ENCODE assay signal across 13 mouse cellular contexts in genomic region chr11:111450811-111451494, GRCm38 (mm10).
A peak's percentile ranks its signal among the peaks of the same experiment; 100 is the strongest.
DNase-seq lines count a peak whose midpoint lies in the region; ATAC-seq lines count a peak whose summit lies in the region.
"Had no signal": no experiment of that assay in that cellular context is flagged by ENCODE, and none has a peak within 500 bp of the region (broad histone marks: within the 10 kb centered on the region; RNA-seq: fewer than 3 reads in every experiment).

No protein-coding gene starts in this region.

- H3K4me1 ChIP-seq in neural tube, embryonic 14.5 days (ENCODE audit: control insufficient read depth, insufficient read depth, low read length), result no peaks in the 10 kb centered on the region
- H3K4me1 ChIP-seq in neural tube, embryonic 15.5 days, result no peaks in the 10 kb centered on the region
- H3K4me1 ChIP-seq: liver, embryonic 15.5 days; midbrain, embryonic 15.5 days had no signal

- no peak overlapping the region for H3K27ac ChIP-seq in neural tube, embryonic 14.5 days (ENCODE audit: low read depth, low read length)
- no peak overlapping the region for H3K27ac ChIP-seq in neural tube, embryonic 15.5 days (replicated peaks)
- H3K27ac ChIP-seq: embryonic facial prominence, embryonic 13.5 days; liver, embryonic 15.5 days; midbrain, embryonic 15.5 days had no signal

- no peaks in the 10 kb centered on the region for H3K27me3 ChIP-seq in neural tube, embryonic 14.5 days (ENCODE audit: control insufficient read depth, insufficient read depth, low read length)
- H3K27me3 ChIP-seq in neural tube, embryonic 15.5 days (replicated peaks), result no peaks in the 10 kb centered on the region
- H3K27me3 ChIP-seq: embryonic facial prominence, embryonic 13.5 days; liver, embryonic 15.5 days; midbrain, embryonic 15.5 days had no signal

- H3K36me3 ChIP-seq in neural tube, embryonic 14.5 days (ENCODE audit: control insufficient read depth, insufficient read depth, low read length), result no peaks in the 10 kb centered on the region
- no peaks in the 10 kb centered on the region for H3K36me3 ChIP-seq in neural tube, embryonic 15.5 days
- H3K36me3 ChIP-seq: embryonic facial prominence, embryonic 13.5 days; liver, embryonic 15.5 days; midbrain, embryonic 15.5 days had no signal

- no peaks in the 10 kb centered on the region for H3K9me3 ChIP-seq in neural tube, embryonic 14.5 days (ENCODE audit: control insufficient read depth, low read length)
- no peaks in the 10 kb centered on the region for H3K9me3 ChIP-seq in neural tube, embryonic 15.5 days (replicated peaks)
- H3K9me3 ChIP-seq: embryonic facial prominence, embryonic 13.5 days; liver, embryonic 15.5 days; midbrain, embryonic 15.5 days had no signal

- no peak overlapping the region for H3K9ac ChIP-seq in neural tube, embryonic 14.5 days (replicated peaks; ENCODE audit: low read depth, low read length)
- no peak overlapping the region for H3K9ac ChIP-seq in neural tube, embryonic 15.5 days (replicated peaks)
- H3K9ac ChIP-seq: embryonic facial prominence, embryonic 13.5 days; liver, embryonic 15.5 days; midbrain, embryonic 15.5 days had no signal

- H3K4me2 ChIP-seq in neural tube, embryonic 14.5 days (ENCODE audit: low read depth, low read length), result no peak overlapping the region
- no peak overlapping the region for H3K4me2 ChIP-seq in neural tube, embryonic 15.5 days
- H3K4me2 ChIP-seq: embryonic facial prominence, embryonic 13.5 days; liver, embryonic 15.5 days; midbrain, embryonic 15.5 days had no signal

- ATAC-seq in neural tube, embryonic 14.5 days (ENCODE audit: low read depth), result peak; percentile 11; the same call in 1 of the 2 replicates
- ATAC-seq in neural tube, embryonic 15.5 days (ENCODE audit: low FRiP score), result no peak
- ATAC-seq: activated CD4-positive, CD25-positive, alpha-beta regulatory T cell, adult 4 months; midbrain, embryonic 15.5 days had no signal

- WGBS in neural tube, embryonic 14.5 days, result 64% methylated on average over 3 of the region's 3 CpGs
- 64% methylated on average over 3 of the region's 3 CpGs for WGBS in neural tube, embryonic 15.5 days

- H3K4me3 ChIP-seq in neural tube, embryonic 14.5 days (ENCODE audit: low read depth, low read length), result no peak overlapping the region
- H3K4me3 ChIP-seq in neural tube, embryonic 15.5 days (replicated peaks), result no peak overlapping the region
- H3K4me3 ChIP-seq: embryonic facial prominence, embryonic 13.5 days; liver, embryonic 15.5 days; midbrain, embryonic 15.5 days had no signal

- DNase-seq in frontal cortex, postnatal 14 days (ENCODE audit: low spot score in 2 of 2), result peak; percentile 6 to 7
- DNase-seq in frontal cortex, postnatal 25 days (ENCODE audit: low spot score in 2 of 2), result no peak
- peak; percentile 8 to 12 for DNase-seq in layer of hippocampus, adult 18-20 months (ENCODE audit: low spot score in 2 of 2)
- no peak for DNase-seq in layer of hippocampus, postnatal 25 days (ENCODE audit: extremely low spot score in 1 of 2, low spot score in 1 of 2)
- DNase-seq in heart, postnatal 4 days, result peak; percentile 38
- no peak for DNase-seq in urinary bladder, adult 2 months (ENCODE audit: low spot score)
- DNase-seq: thymus, postnatal 36 days had no signal

Comparison
In these comparisons a context has a peak if more than half of its experiments do, and no peak if none do; other contexts are left out.
1. DNase-seq: peak in frontal cortex, postnatal 14 days (2 of 2), layer of hippocampus, adult 18-20 months (2 of 2) and heart, postnatal 4 days (single experiment); none in frontal cortex, postnatal 25 days (0 of 2), layer of hippocampus, postnatal 25 days (0 of 2) and urinary bladder, adult 2 months (single experiment).